Mouse (Mus musculus) midbrain, postnatal 0 days (tissue): ENCODE results near the gene Klhl15. TPM values are rescaled to one million over a fixed set of nuclear protein-coding genes. Genes with fewer than 3 reads are reported as not detected.
"Not testable (repeated sequence)": the region's sequence is repeated elsewhere in the genome, so short reads cannot be mapped to it uniquely, and the experiment has no call there.

Experiments
- ATAC-seq: fragments of 200-750 bp; cut with Nextera tagmentation; 2 replicates; pipeline ENCODE4 v1.8.0; 2017; ENCODE audit warnings: moderate number of reproducible peaks, mild to moderate bottlenecking, moderate TSS enrichment, moderate library complexity; ENCODE audit not compliant: low FRiP score
- DNase-seq: peaks from one replicate; pipeline ENCODE4 v3.0.0-alpha.2; 2015; ENCODE audit warnings: low spot score
- H3K27ac ChIP-seq: fragments of 300-500 bp; sonication (generic); 2 replicates; pipeline ENCODE4 v1.5.1; 2014; ENCODE audit warnings: low read depth, mild to moderate bottlenecking, low read length, mixed read lengths
- H3K27me3 ChIP-seq: fragments of 300-500 bp; sonication (generic); 2 replicates; pipeline ENCODE4 v1.6.1; 2014; ENCODE audit warnings: low read length, control low read depth, mixed read lengths; ENCODE audit not compliant: insufficient read depth
- H3K36me3 ChIP-seq: fragments of 300-500 bp; sonication (generic); 2 replicates; pipeline ENCODE4 v1.6.1; 2014; ENCODE audit warnings: low read length, control low read depth, mixed read lengths; ENCODE audit not compliant: insufficient read depth
- H3K4me1 ChIP-seq: fragments of 300-500 bp; sonication (generic); 2 replicates; pipeline ENCODE4 v1.6.1; 2014; ENCODE audit warnings: mild to moderate bottlenecking, control low read depth, antibody characterized with exemption, low read length, mixed read lengths; ENCODE audit not compliant: insufficient read depth
- H3K4me2 ChIP-seq: fragments of 300-500 bp; sonication (generic); 2 replicates; pipeline ENCODE4 v1.6.1; 2014; ENCODE audit warnings: low read depth, mild to moderate bottlenecking, low read length, mixed read lengths; ENCODE audit not compliant: poor library complexity, severe bottlenecking
- H3K4me3 ChIP-seq: fragments of 300-500 bp; sonication (generic); 2 replicates; pipeline ENCODE4 v1.5.1; 2014; ENCODE audit warnings: low read depth, mild to moderate bottlenecking, low read length, moderate library complexity
- H3K9ac ChIP-seq: fragments of 300-500 bp; sonication (generic); replicated peaks from 2 replicates; pipeline ENCODE4 v1.6.1; 2014; ENCODE audit warnings: mild to moderate bottlenecking, low read length, moderate library complexity, mixed read lengths; ENCODE audit not compliant: poor library complexity, severe bottlenecking
- H3K9me3 ChIP-seq: fragments of 300-500 bp; sonication (generic); 2 replicates; pipeline ENCODE4 v1.6.1; 2016; ENCODE audit warnings: low read length, control low read depth
- CTCF ChIP-seq: IDR thresholded peaks from 2 replicates; pipeline ENCODE4 v1.5.1; 2016; ENCODE audit warnings: antibody characterized with exemption, mild to moderate bottlenecking
- WGBS: fragments of 180-500 bp; shearing (Covaris S2); extraction: QIAGEN DNeasy Blood & Tissue Kit; methylation state at CpG from one replicate; pipeline ENCODE4 v1.1.7; 2014; 5-methylcytosine and 5-hydroxymethylcytosine counted together
- polyA plus RNA-seq: library from polyadenylated mRNA; unstranded; fragments of >200 nt; fragmentation: Nextera tagmentation; extraction: Ambion mirVana; gene quantifications from 2 replicates; pipeline ENCODE4 v1.2.1, GENCODE M21; 2015
- total RNA-seq: library from RNA; depleted of rRNA; stranded (reverse); fragments of >200 nt; gene quantifications from 2 replicates; pipeline ENCODE4 v1.2.3, GENCODE M21; 2014; rRNA removed

Klhl15 gene
- total RNA-seq (17.9 and 22.5 TPM in 2 replicates), polyA plus RNA-seq (6.9 and 7.5 TPM in 2 replicates)

DNA sequence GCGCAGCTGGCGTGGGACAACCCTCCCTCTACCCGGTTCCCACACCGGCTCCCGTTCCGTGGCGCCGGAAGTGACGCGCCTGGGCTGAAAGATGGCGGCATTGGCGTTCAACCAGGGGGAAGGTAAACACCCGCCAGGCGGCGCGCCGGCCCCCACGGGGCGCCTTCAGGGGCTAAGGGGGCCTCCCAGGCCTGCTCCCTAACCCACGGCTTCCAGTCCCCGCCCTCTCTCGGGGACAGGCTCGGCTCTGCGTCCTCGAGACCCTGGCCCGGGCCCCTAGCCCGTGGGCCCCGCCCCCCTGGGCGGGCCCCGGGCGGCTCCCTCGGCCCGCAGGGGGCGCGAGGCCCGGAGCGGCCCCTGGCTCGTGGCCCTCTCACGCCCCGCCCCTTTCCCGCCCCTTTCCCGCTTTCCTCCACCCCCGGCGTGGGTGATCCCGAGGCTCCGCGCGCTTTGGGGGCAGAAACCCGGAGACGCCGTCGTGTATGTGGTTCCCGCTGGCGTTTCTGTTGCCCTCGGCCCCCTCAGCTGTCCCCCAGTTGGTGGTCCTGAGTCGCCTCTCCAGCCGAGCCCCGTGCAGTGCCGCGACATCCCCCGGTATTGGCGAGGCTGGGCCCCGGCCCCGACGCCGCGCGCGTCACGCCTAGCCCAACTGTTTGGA, at the start of gene Klhl15:
Gene Klhl15 (plus strand): TSS at position 68 of the 658 bp plus-strand sequence.
- peaks cover 25% of the 10 kb centered on the region; the same call in 1 of the 2 replicates for H3K27me3 ChIP-seq
- peak; percentile 83 for DNase-seq

DNA sequence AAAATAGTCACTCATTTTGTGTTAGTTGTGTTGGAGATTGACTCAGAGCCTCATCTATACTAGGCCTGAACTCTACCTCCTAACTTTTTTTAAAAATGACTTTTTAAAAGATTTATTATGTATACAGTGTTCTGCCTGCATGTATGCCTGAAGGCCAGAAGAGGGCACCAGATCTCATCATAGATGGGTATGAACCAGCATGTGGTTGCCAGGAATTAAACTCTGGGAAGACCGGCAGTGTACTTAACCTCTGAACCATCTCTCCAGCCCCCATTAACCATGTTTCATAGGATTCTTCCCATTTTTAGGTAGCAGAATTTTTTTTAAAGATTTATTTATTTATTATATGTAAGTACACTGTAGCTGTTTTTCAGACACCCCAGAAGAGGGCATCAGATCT, 49.2 kb upstream of the Klhl15 start:
- peak; percentile 60 for TF ChIP-seq CTCF
- H3K27me3 ChIP-seq: peaks cover 3% of the 10 kb centered on the region; the same call in 1 of the 2 replicates
- 59% methylated on average over 1 of the region's 1 CpGs for WGBS
- H3K9ac ChIP-seq: no peak overlapping the region
- H3K4me2 ChIP-seq: no peak overlapping the region
- peak; percentile 22 for DNase-seq
- H3K9me3 ChIP-seq: no peaks in the 10 kb centered on the region
- no peak for ATAC-seq
- H3K4me3 ChIP-seq: no peak overlapping the region
- no peaks in the 10 kb centered on the region for H3K4me1 ChIP-seq
- no peak overlapping the region for H3K27ac ChIP-seq
- no peaks in the 10 kb centered on the region for H3K36me3 ChIP-seq

More for the DNA sequence above, at the start of gene Klhl15:
- H3K9ac ChIP-seq: peak within 1 kb of the TSS; percentile 72
- peak within 1 kb of the TSS; percentile 48 for H3K4me2 ChIP-seq
- H3K27ac ChIP-seq: peak within 1 kb of the TSS; percentile 86
- H3K36me3 ChIP-seq: no peaks in the 10 kb centered on the region
- TF ChIP-seq CTCF: peak; percentile 47
- ATAC-seq: peak; percentile 91
- peak within 1 kb of the TSS; percentile 57 for H3K4me3 ChIP-seq
- H3K4me1 ChIP-seq: no peaks in the 10 kb centered on the region
- 14% methylated on average over 47 of the region's 70 CpGs for WGBS
- H3K9me3 ChIP-seq: no peaks in the 10 kb centered on the region

DNA sequence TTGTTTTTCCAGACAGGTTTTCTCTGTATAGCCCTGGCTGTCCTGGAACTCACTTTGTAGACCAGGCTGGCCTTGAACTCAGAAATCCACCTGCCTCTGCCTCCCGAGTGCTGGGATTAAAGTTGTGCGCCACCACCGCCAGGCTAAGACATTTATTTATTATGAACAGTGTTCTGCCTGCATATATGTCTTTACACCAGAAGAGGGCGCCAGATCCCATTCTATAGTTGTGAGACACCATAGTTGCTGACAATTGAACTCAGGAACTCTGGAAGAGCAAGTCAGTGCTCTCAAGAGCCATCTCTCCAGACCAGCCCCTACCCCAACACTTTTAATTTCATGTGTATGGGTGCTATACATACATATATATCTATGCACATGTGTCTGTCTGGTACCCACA, 40.5 kb upstream of the Klhl15 start:
- not testable (repeated sequence) for H3K9ac ChIP-seq, H3K4me1 ChIP-seq, ATAC-seq, H3K27me3 ChIP-seq, H3K9me3 ChIP-seq, H3K4me3 ChIP-seq, H3K27ac ChIP-seq, H3K4me2 ChIP-seq
- WGBS: 70% methylated on average over 4 of the region's 4 CpGs
- TF ChIP-seq CTCF: peak; percentile 56
- DNase-seq: peak; percentile 14
- peaks cover 24% of the 10 kb centered on the region; the same call in 1 of the 2 replicates for H3K36me3 ChIP-seq

DNA sequence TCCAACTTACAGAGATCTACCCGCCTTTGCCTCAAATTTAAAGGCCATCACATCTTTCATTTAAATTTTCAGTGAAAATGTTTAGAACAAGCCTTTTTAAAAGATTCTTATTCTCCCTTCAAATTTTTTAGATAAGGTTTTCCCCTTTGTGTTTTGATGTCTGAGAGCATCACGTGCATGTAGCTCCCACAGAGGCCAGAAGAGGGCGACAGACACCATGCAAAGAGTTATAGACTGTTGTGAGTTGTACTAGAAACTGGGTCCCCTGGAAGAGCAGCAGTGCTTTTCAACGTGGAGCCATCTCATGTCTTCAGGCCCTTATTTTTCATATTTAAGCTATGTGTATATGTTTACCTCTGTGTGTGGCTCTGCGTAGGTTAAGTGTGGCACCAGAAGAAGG, 36.6 kb upstream of the Klhl15 start:
- Histone ChIP-seq H3K4me1 (no peaks in the 10 kb centered on the region), H3K4me3 (no peak overlapping the region), H3K36me3 (peaks cover 30% of the 10 kb centered on the region; the same call in 1 of the 2 replicates), H3K27me3 (no peaks in the 10 kb centered on the region), H3K4me2 (no peak overlapping the region), H3K9ac (no peak overlapping the region), H3K9me3 (no peaks in the 10 kb centered on the region), H3K27ac (no peak overlapping the region)
- DNase-seq: no peak
- peak; percentile 47 for TF ChIP-seq CTCF
- no peak for ATAC-seq
- 79% methylated on average over 5 of the region's 5 CpGs for WGBS

DNA sequence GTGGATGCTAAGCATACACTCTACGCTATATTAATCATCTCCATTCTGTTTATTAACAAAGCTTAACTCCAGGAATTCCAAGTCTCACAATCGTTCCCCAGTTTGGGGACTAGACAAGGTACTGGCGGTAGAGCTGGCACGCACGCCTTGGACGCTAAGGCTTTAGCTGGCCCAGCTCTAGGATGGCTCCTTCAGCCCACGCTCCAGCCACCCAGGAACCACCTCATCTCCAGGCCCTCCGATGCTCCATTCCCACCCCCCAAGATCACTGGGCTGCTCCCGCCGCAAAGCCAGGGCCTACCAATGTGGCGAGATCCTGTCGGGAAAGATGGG, 22.2 kb upstream of the Klhl15 start:
- H3K27ac ChIP-seq: peak overlapping the region; percentile 82
- no peaks in the 10 kb centered on the region for H3K9me3 ChIP-seq
- H3K4me1 ChIP-seq: no peaks in the 10 kb centered on the region
- peak overlapping the region; percentile 63 for H3K4me3 ChIP-seq
- WGBS: under 1% methylated on average over 12 of the region's 12 CpGs
- ATAC-seq: peak; percentile 66
- no peak for TF ChIP-seq CTCF
- peak overlapping the region; percentile 79 for H3K9ac ChIP-seq
- H3K27me3 ChIP-seq: no peaks in the 10 kb centered on the region
- DNase-seq: no peak
- H3K4me2 ChIP-seq: peak overlapping the region; percentile 60
- H3K36me3 ChIP-seq: peaks cover 10% of the 10 kb centered on the region; the same call in 1 of the 2 replicates

DNA sequence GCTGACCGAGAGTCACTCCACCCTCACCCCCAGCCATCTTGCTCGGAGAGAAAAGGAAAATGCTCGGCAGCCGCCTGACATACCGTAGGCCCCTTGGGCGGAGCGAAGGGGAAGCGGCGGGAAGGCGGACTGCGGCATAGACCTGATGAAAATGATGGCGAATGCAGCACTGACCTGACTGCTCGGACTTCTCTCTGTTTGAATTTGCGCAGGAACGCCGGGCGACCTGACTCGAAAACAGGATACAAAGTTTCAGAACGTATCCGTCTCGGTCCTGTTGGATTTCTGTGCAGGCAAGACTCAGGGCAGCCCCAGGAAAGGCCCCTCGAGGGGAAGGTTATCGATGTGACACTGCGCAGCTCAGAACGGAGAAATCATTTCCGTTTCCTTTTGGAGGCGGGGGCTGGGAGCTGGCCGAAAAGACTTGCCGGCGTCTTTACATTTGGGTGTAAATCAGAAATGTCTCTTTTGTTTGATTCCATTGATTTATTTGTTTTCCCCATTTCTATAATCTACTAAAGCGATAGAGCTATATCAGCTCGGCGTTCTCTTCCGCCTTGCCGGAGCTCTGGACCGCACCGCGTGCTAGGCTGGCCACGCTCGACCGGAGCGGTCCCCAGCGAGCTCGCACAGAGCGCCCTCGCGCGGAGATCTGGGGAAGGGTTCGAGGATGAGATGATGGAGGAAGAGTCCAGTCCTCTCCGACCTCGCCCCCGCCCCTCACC, 21.6 kb upstream of the Klhl15 start, which contains the start of gene Eif2s3x:
Gene Eif2s3x (minus strand): TSS at position 266 of the 725 bp plus-strand sequence.
- ATAC-seq (peak; percentile 95), DNase-seq (peak; percentile 93)
- H3K9ac ChIP-seq: peak within 1 kb of the TSS; percentile 79
- H3K4me3 ChIP-seq: peak within 1 kb of the TSS; percentile 63
- 1% methylated on average over 47 of the region's 52 CpGs for WGBS
- H3K9me3 ChIP-seq: no peaks in the 10 kb centered on the region
- H3K4me1 ChIP-seq: no peaks in the 10 kb centered on the region
- peak within 1 kb of the TSS; percentile 60 for H3K4me2 ChIP-seq
- H3K27me3 ChIP-seq: no peaks in the 10 kb centered on the region
- TF ChIP-seq CTCF: peak; percentile 78
- H3K27ac ChIP-seq: peak within 1 kb of the TSS; percentile 82
- H3K36me3 ChIP-seq: peaks cover 7% of the 10 kb centered on the region; the same call in 1 of the 2 replicates
